Mouse (Mus musculus) forebrain, embryonic 14.5 days (tissue): ENCODE data around the gene Elmo3. TPM values are rescaled to one million over a fixed set of nuclear protein-coding genes. Genes with fewer than 3 reads are reported as not detected.

Experiments used
- ATAC-seq: fragments of 200-750 bp; cut with Nextera tagmentation; 2 replicates; pipeline ENCODE4 v1.8.0; 2017; ENCODE audit warnings: mild to moderate bottlenecking, moderate library complexity
- DNase-seq: peaks from one replicate; pipeline ENCODE4 v3.0.0-alpha.2; 2015; ENCODE audit warnings: low spot score
- H3K27ac ChIP-seq: fragments of 300-500 bp; sonication (generic); 2 replicates; pipeline ENCODE4 v1.5.1; 2014; ENCODE audit warnings: low read depth, mild to moderate bottlenecking, control low read depth, low read length, moderate library complexity
- H3K27me3 ChIP-seq: fragments of 300-500 bp; sonication (generic); replicated peaks from 2 replicates; pipeline ENCODE4 v1.6.1; 2014; ENCODE audit warnings: low read length, control low read depth, mixed read lengths; ENCODE audit not compliant: control insufficient read depth, insufficient read depth
- H3K36me3 ChIP-seq: fragments of 300-500 bp; sonication (generic); 2 replicates; pipeline ENCODE4 v1.6.1; 2014; ENCODE audit warnings: low read length, control low read depth; ENCODE audit not compliant: control insufficient read depth, insufficient read depth
- H3K4me1 ChIP-seq: fragments of 300-500 bp; sonication (generic); 2 replicates; pipeline ENCODE4 v1.6.1; 2014; ENCODE audit warnings: antibody characterized with exemption, low read length, control low read depth; ENCODE audit not compliant: control insufficient read depth, insufficient read depth
- H3K4me2 ChIP-seq: fragments of 300-500 bp; sonication (generic); 2 replicates; pipeline ENCODE4 v1.6.1; 2014; ENCODE audit warnings: mild to moderate bottlenecking, control low read depth, low read length
- H3K4me3 ChIP-seq: fragments of 300-500 bp; sonication (generic); 2 replicates; pipeline ENCODE4 v1.5.1; 2014; ENCODE audit warnings: low read depth, low read length, control low read depth
- H3K9ac ChIP-seq: fragments of 300-500 bp; sonication (generic); 2 replicates; pipeline ENCODE4 v1.6.1; 2014; ENCODE audit warnings: mild to moderate bottlenecking, low read length, control low read depth, moderate library complexity
- H3K9me3 ChIP-seq: fragments of 300-500 bp; sonication (generic); replicated peaks from 2 replicates; pipeline ENCODE4 v1.6.1; 2016; ENCODE audit warnings: low read length, control low read depth, mixed read lengths; ENCODE audit not compliant: control insufficient read depth
- WGBS: fragments of 180-500 bp; shearing (Covaris S2); extraction: QIAGEN DNeasy Blood & Tissue Kit; methylation state at CpG from one replicate; pipeline ENCODE4 v1.1.7; 2014; 5-methylcytosine and 5-hydroxymethylcytosine counted together
- polyA plus RNA-seq: library from polyadenylated mRNA; unstranded; fragments of >200 nt; fragmentation: Nextera tagmentation; extraction: Ambion mirVana; gene quantifications from 2 replicates; pipeline ENCODE4 v1.2.1, GENCODE M21; 2014

Elmo3 gene
- polyA plus RNA-seq, 1 experiment from 2014 or later: 0.70 TPM

GRCm38 (mm10) chr8:105264024-105264982 is 41.1 kb upstream of the Elmo3 start, which contains the start of the genes Tradd and Fbxl8:
Tradd (minus strand) TSS chr8:105264609.
Fbxl8 (plus strand) TSS chr8:105264648.
- Histone ChIP-seq H3K4me2 (peak within 1 kb of the TSS; percentile 83), H3K36me3 (no peaks in the 10 kb centered on the region), H3K9me3 (no peaks in the 10 kb centered on the region), H3K4me1 (peaks cover 6% of the 10 kb centered on the region; the same call in 1 of the 2 replicates), H3K27ac (no peak within 1 kb of the TSS), H3K27me3 (peaks cover 84% of the 10 kb centered on the region), H3K4me3 (peak within 1 kb of the TSS; percentile 52), H3K9ac (peak within 1 kb of the TSS; percentile 68)
- 2% methylated on average over 54 of the region's 54 CpGs for WGBS
- ATAC-seq (peak; percentile 38), DNase-seq (peak; percentile 52)

GRCm38 (mm10) chr8:105265128-105265527 is 40.3 kb upstream of the Elmo3 start:
- WGBS: 17% methylated on average over 10 of the region's 10 CpGs
- Histone ChIP-seq H3K9me3 (no peaks in the 10 kb centered on the region), H3K27me3 (peaks cover 84% of the 10 kb centered on the region), H3K4me3 (peak overlapping the region; percentile 52; the same call in 1 of the 2 replicates), H3K36me3 (no peaks in the 10 kb centered on the region), H3K4me2 (peak overlapping the region; percentile 83; the same call in 1 of the 2 replicates), H3K27ac (no peak overlapping the region), H3K4me1 (peaks cover 5% of the 10 kb centered on the region; the same call in 1 of the 2 replicates), H3K9ac (no peak overlapping the region)
- DNase-seq (no peak), ATAC-seq (no peak)

GRCm38 (mm10) chr8:105266775-105267174 is 38.6 kb upstream of the Elmo3 start:
- Histone ChIP-seq H3K36me3 (no peaks in the 10 kb centered on the region), H3K4me3 (no peak overlapping the region), H3K4me2 (no peak overlapping the region), H3K9ac (no peak overlapping the region), H3K4me1 (peaks cover 5% of the 10 kb centered on the region; the same call in 1 of the 2 replicates), H3K27ac (no peak overlapping the region), H3K9me3 (no peaks in the 10 kb centered on the region), H3K27me3 (peaks cover 88% of the 10 kb centered on the region)
- 7% methylated on average over 13 of the region's 13 CpGs for WGBS
- no peak for DNase-seq
- no peak for ATAC-seq

DNA sequence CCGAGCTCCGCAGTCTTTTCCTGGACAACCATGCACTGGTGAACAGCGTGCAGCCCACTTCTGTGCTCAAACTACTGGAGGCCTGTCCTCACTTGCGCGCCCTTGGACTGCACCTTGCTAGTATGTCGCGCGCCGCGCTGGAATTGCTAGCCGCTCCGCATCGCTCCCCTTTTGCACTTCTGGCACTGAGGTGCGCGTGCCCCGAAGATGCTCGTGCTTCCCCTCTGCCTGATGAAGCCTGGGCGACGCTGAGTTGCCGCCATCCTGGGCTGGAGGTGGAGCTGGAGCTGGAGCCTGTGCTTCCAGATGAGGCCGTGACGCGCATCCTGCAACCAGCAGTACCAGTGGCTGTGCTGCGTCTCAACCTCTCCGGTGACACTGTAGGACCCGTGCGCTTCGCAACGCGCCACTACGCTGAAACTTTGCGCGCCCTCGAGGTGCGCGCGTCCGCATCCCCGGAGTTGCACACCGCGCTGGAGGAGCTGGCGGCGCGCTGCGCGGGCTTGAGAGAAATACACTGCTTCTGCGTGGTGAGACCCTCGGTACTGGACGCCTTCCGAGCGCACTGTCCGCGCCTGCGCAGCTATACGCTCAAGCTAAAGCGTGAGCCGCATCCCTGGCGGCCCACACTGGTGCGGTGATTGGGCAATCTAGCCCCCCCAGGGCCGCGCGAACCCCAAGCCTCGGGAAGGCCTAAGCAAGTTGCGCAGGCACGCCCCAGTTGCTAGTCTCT is 36.9 kb upstream of the Elmo3 start:
- H3K9me3 ChIP-seq: no peaks in the 10 kb centered on the region
- H3K4me1 ChIP-seq: peaks cover 5% of the 10 kb centered on the region; the same call in 1 of the 2 replicates
- peak overlapping the region; percentile 69 for H3K4me2 ChIP-seq
- H3K27ac ChIP-seq: no peak overlapping the region
- DNase-seq: peak; percentile 95
- under 1% methylated on average over 65 of the region's 65 CpGs for WGBS
- peaks cover 95% of the 10 kb centered on the region for H3K27me3 ChIP-seq
- H3K9ac ChIP-seq: peak overlapping the region; percentile 58
- peak; percentile 85 for ATAC-seq
- H3K4me3 ChIP-seq: peak overlapping the region; percentile 45
- H3K36me3 ChIP-seq: no peaks in the 10 kb centered on the region

DNA sequence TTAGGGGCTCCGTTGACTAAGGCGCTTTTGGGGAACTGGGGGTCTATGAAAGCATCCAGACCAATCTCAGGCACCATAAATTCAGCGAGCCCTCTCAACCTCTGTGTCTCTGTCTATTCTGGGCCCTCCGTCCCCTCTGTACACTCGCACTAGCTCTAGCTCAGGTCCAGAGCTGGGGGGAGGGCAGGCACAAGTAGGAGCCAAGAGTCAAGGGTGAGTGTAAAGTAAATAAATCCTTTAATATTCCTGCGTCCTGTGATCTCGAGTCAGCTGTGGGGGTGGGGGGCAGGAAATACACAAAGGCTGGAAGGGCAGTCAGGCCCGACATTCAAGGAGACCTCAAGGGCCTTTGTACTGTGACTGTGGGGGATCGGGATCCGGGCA is 36.3 kb upstream of the Elmo3 start:
- DNase-seq (no peak), ATAC-seq (peak; percentile 26; the same call in 1 of the 2 replicates)
- H3K36me3 ChIP-seq: no peaks in the 10 kb centered on the region
- under 1% methylated on average over 10 of the region's 10 CpGs for WGBS
- peaks cover 95% of the 10 kb centered on the region for H3K27me3 ChIP-seq
- H3K4me1 ChIP-seq: peaks cover 5% of the 10 kb centered on the region; the same call in 1 of the 2 replicates
- peak overlapping the region; percentile 58 for H3K9ac ChIP-seq
- no peak overlapping the region for H3K27ac ChIP-seq
- peak overlapping the region; percentile 69 for H3K4me2 ChIP-seq
- peak overlapping the region; percentile 45 for H3K4me3 ChIP-seq
- no peaks in the 10 kb centered on the region for H3K9me3 ChIP-seq

- Histone ChIP-seq H3K36me3 (no peaks in the 10 kb centered on the region), H3K9me3 (no peaks in the 10 kb centered on the region), H3K27ac (no peak within 1 kb of the TSS), H3K4me3 (peak within 1 kb of the TSS; percentile 45), H3K4me2 (peak within 1 kb of the TSS; percentile 69), H3K9ac (peak within 1 kb of the TSS; percentile 58), H3K4me1 (peaks cover 5% of the 10 kb centered on the region; the same call in 1 of the 2 replicates), H3K27me3 (peaks cover 96% of the 10 kb centered on the region)
- no peak for ATAC-seq
- 1% methylated on average over 39 of the region's 42 CpGs for WGBS
- no peak for DNase-seq
Measured at GRCm38 (mm10) chr8:105269461-105269947, 35.9 kb upstream of the Elmo3 start, which contains the start of gene Hsf4. Hsf4 (plus strand) TSS chr8:105269801.

DNA sequence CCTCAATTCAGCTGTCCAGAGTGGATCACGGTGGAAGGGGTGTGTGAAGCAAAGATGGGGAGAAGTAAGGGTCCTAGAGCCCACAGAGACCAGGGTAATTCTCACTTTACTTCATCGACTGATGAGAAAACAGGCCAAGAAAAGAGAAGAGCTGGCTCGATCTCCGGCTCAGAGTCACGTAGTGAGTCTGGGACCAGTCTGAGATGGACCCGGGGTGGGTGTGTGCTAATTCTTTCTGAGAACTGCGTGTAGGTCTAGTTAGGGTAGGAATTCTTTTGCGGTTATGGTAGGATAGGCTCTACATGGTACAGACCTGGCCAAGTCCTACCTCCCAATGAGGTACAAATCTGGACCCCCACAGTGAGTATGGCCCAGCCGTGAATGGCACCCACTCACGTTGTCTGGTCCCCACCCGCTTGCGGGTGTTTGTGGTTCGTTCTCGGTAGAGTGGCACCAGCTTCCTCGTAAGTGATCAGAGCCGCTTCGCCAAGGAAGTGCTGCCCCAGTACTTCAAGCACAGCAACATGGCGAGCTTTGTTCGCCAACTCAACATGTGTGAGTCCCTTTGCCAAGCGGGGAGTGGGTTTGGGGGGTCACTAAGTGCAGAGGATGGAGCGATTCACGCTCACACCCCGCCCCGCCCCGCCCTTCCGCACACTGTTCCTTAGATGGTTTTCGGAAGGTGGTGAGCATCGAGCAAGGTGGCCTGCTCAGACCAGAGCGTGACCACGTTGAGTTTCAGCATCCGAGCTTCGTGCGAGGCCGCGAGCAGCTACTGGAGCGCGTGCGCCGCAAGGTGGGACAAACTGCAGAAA is 35.1 kb upstream of the Elmo3 start:
- peak overlapping the region; percentile 69 for H3K4me2 ChIP-seq
- no peak for DNase-seq
- H3K4me1 ChIP-seq: 0 out of 2 replicates have a peak, but pooled peaks cover 3% of the 10 kb centered on the region
- peak overlapping the region; percentile 45 for H3K4me3 ChIP-seq
- peaks cover 97% of the 10 kb centered on the region for H3K27me3 ChIP-seq
- 2% methylated on average over 39 of the region's 39 CpGs for WGBS
- H3K9me3 ChIP-seq: no peaks in the 10 kb centered on the region
- no peak for ATAC-seq
- no peak overlapping the region for H3K9ac ChIP-seq
- no peak overlapping the region for H3K27ac ChIP-seq
- no peaks in the 10 kb centered on the region for H3K36me3 ChIP-seq

DNA sequence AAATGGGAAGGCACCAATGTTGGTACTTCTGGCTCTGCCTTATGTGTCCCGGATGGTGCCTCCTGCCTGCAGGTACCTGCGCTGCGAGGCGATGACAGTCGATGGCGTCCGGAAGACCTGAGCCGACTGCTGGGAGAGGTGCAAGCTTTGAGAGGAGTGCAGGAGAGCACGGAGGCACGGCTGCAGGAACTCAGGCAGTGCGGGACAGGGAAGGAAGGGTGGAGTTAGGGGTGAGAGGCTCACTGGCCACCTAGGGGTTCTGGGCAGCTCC is 34.5 kb upstream of the Elmo3 start:
- Histone ChIP-seq H3K9ac (no peak overlapping the region), H3K4me3 (no peak overlapping the region), H3K27me3 (peaks cover 96% of the 10 kb centered on the region), H3K4me2 (0 out of 2 replicates have a peak overlapping the region, but pooled peaks have one; percentile 69), H3K4me1 (peaks cover 4% of the 10 kb centered on the region; the same call in 1 of the 2 replicates), H3K9me3 (no peaks in the 10 kb centered on the region), H3K36me3 (no peaks in the 10 kb centered on the region), H3K27ac (no peak overlapping the region)
- 0% methylated on average over 11 of the region's 11 CpGs for WGBS
- ATAC-seq: no peak
- DNase-seq: no peak
